Mouse (Mus musculus): ENCODE measurements at regions not wholly inside any gene's neighbourhood (a gene's known extent, or its start where the extent isn't known, plus 50 kb on each side); places are given as distances from the start of the nearest gene placed in this dataset.
A peak's percentile ranks its signal among the peaks of the same experiment; 100 is the strongest.

GRCm38 (mm10) chr5:64609378-64610087 lies 193.7 kb upstream of the Klf3 start:
- DNase-seq: no peak

GRCm38 (mm10) chr5:64610146-64610545 lies 193.0 kb upstream of the Klf3 start:
- no peak for DNase-seq

GRCm38 (mm10) chr5:64610562-64611405 lies 192.4 kb upstream of the Klf3 start:
- DNase-seq: peak; percentile 79

- DNase-seq: no peak
These were observed 191.2 kb upstream of the Klf3 start for GRCm38 (mm10) chr5:64612017-64612416.

GRCm38 (mm10) chr5:64613696-64614095 lies 189.5 kb upstream of the Klf3 start:
- DNase-seq: no peak

- peak; percentile 26 for DNase-seq
These were observed 185.1 kb upstream of the Klf3 start for GRCm38 (mm10) chr5:64618126-64618525.

GRCm38 (mm10) chr5:64619752-64620151 lies 183.4 kb upstream of the Klf3 start:
- DNase-seq: no peak

GRCm38 (mm10) chr5:64620726-64621125 lies 182.5 kb upstream of the Klf3 start:
- no peak for DNase-seq

- DNase-seq: no peak
These were observed 181.8 kb upstream of the Klf3 start for GRCm38 (mm10) chr5:64621386-64621785.

GRCm38 (mm10) chr5:64623653-64624052 lies 179.5 kb upstream of the Klf3 start:
- DNase-seq: no peak

GRCm38 (mm10) chr5:64624205-64624604 lies 179.0 kb upstream of the Klf3 start:
- DNase-seq: no peak

GRCm38 (mm10) chr5:64625421-64625820 lies 177.8 kb upstream of the Klf3 start:
- DNase-seq: no peak

GRCm38 (mm10) chr5:64625841-64626298 lies 177.3 kb upstream of the Klf3 start:
- DNase-seq: no peak

GRCm38 (mm10) chr5:64626351-64626750 lies 176.8 kb upstream of the Klf3 start:
- no peak for DNase-seq

GRCm38 (mm10) chr5:64630582-64630981 lies 172.6 kb upstream of the Klf3 start:
- DNase-seq: no peak

- DNase-seq: no peak
These were observed 171.0 kb upstream of the Klf3 start for GRCm38 (mm10) chr5:64632171-64632570.

GRCm38 (mm10) chr5:64634008-64634407 lies 169.2 kb upstream of the Klf3 start:
- DNase-seq: no peak

- no peak for DNase-seq
These were observed 168.5 kb upstream of the Klf3 start for GRCm38 (mm10) chr5:64634721-64635120.

- no peak for DNase-seq
These were observed 166.9 kb upstream of the Klf3 start for GRCm38 (mm10) chr5:64636301-64636700.

GRCm38 (mm10) chr5:64643584-64643983 lies 159.6 kb upstream of the Klf3 start:
- DNase-seq: no peak

- peak; percentile 64 for DNase-seq
These were observed 155.6 kb upstream of the Klf3 start for GRCm38 (mm10) chr5:64647417-64648125.

- DNase-seq: peak; percentile 34
These were observed 154.7 kb upstream of the Klf3 start for GRCm38 (mm10) chr5:64648492-64648891.

- peak; percentile 87 for DNase-seq
These were observed 151.8 kb upstream of the Klf3 start for GRCm38 (mm10) chr5:64651407-64651806.
